Mouse (Mus musculus) ES-Bruce4 (cell line): Measurements from ENCODE around the gene Nos1ap. TPM values are rescaled to one million over a fixed set of nuclear protein-coding genes. Genes with fewer than 3 reads are reported as not detected.

ENCODE experiments used
- H3K27ac ChIP-seq: 2 replicates; pipeline ENCODE4 v1.5.1; 2012; ENCODE audit warnings: low read length, inconsistent platforms; ENCODE audit not compliant: insufficient read depth
- H3K27me3 ChIP-seq: 2 replicates; pipeline ENCODE4 v1.6.1; 2012; ENCODE audit warnings: mild to moderate bottlenecking, low read length, inconsistent platforms; ENCODE audit not compliant: control insufficient read depth, poor library complexity, insufficient read depth, severe bottlenecking
- H3K36me3 ChIP-seq: 2 replicates; pipeline ENCODE4 v1.6.1; 2012; ENCODE audit warnings: inconsistent platforms, mild to moderate bottlenecking, low read length, moderate library complexity; ENCODE audit not compliant: control insufficient read depth, poor library complexity, insufficient read depth, severe bottlenecking
- H3K4me1 ChIP-seq: one replicate; pipeline ENCODE4 v1.8.1; 2011; ENCODE audit warnings: low read length; ENCODE audit not compliant: control insufficient read depth, insufficient read depth
- H3K4me3 ChIP-seq: 2 replicates; pipeline ENCODE4 v1.5.1; 2011; ENCODE audit warnings: low read depth, mild to moderate bottlenecking, low read length
- H3K9ac ChIP-seq: 2 replicates; pipeline ENCODE4 v1.6.1; 2012; ENCODE audit warnings: low read depth, mild to moderate bottlenecking, inconsistent platforms; ENCODE audit not compliant: poor library complexity, severe bottlenecking
- H3K9me3 ChIP-seq: replicated peaks from 2 replicates; pipeline ENCODE4 v1.6.1; 2012; ENCODE audit warnings: mild to moderate bottlenecking, low read length, inconsistent platforms; ENCODE audit not compliant: control insufficient read depth, poor library complexity, insufficient read depth, severe bottlenecking
- CTCF ChIP-seq: IDR thresholded peaks from one replicate; pipeline ENCODE4 v1.8.1; 2011; ENCODE audit warnings: low read depth, low read length
- EP300 ChIP-seq: IDR thresholded peaks from 2 replicates; pipeline ENCODE4 v1.6.1; 2011; ENCODE audit warnings: low read depth, low read length; ENCODE audit not compliant: insufficient read depth
- POLR2A ChIP-seq: IDR thresholded peaks from one replicate; pipeline ENCODE4 v1.8.1; 2011; ENCODE audit warnings: low read length; ENCODE audit not compliant: insufficient read depth
- polyA plus RNA-seq: library from polyadenylated mRNA; stranded (reverse); fragments of >200 nt; gene quantifications from 2 replicates; pipeline ENCODE4 v1.2.4, GENCODE M21; 2011; ENCODE audit warnings: low read depth; ENCODE audit not compliant: missing spikeins, insufficient read depth, insufficient read length

The Nos1ap gene
- polyA plus RNA-seq, 1 experiment: 4.6 TPM

- Histone ChIP-seq H3K9me3 (no peaks in the 10 kb centered on the region), H3K4me3 (no peak overlapping the region), H3K36me3 (no peaks in the 10 kb centered on the region), H3K27ac (no peak overlapping the region), H3K4me1 (peaks cover 2% of the 10 kb centered on the region), H3K27me3 (no peaks in the 10 kb centered on the region), H3K9ac (no peak overlapping the region)
- TF ChIP-seq CTCF (no peak), EP300 (no peak), POLR2A (no peak)
Measured at GRCm38 (mm10) chr1:170479458-170479798, 110.2 kb downstream of the Nos1ap start.

DNA sequence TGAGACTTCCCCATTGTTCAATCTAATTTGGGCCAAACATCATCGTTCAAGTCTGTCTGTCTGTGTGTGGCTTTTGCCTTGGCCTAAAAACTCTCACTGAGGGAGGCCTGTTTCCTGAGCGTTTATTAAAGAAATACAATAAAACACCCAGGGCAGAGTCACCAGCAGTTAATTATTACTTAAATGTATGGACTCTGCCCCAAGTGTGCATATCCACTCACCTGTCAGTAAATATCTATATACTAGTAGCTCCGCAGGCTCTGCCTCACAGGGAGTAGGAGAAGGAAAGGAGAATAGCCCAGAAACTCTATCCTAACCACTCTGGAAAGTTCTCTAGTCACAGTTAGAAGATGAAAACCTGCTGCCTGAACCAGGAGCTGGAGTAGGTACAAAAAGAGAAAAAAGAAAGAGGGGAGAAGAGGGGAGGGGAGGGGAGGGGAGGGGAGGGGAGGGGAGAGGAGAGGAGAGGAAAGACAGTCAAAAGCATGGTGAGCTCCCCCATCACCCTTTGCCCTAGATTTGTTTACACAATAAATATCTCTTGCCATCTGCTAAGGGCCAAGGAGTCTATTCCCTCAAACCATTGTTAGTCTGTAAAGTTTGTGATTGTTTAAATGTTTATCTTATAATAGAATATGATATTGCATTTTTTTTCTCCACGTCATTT is 110.7 kb downstream of the Nos1ap start:
- Histone ChIP-seq H3K4me3 (no peak overlapping the region), H3K9me3 (no peaks in the 10 kb centered on the region), H3K36me3 (no peaks in the 10 kb centered on the region), H3K4me1 (peaks cover 2% of the 10 kb centered on the region), H3K27ac (no peak overlapping the region), H3K27me3 (no peaks in the 10 kb centered on the region), H3K9ac (no peak overlapping the region)
- no peak for TF ChIP-seq POLR2A
- TF ChIP-seq EP300: no peak
- no peak for TF ChIP-seq CTCF

DNA sequence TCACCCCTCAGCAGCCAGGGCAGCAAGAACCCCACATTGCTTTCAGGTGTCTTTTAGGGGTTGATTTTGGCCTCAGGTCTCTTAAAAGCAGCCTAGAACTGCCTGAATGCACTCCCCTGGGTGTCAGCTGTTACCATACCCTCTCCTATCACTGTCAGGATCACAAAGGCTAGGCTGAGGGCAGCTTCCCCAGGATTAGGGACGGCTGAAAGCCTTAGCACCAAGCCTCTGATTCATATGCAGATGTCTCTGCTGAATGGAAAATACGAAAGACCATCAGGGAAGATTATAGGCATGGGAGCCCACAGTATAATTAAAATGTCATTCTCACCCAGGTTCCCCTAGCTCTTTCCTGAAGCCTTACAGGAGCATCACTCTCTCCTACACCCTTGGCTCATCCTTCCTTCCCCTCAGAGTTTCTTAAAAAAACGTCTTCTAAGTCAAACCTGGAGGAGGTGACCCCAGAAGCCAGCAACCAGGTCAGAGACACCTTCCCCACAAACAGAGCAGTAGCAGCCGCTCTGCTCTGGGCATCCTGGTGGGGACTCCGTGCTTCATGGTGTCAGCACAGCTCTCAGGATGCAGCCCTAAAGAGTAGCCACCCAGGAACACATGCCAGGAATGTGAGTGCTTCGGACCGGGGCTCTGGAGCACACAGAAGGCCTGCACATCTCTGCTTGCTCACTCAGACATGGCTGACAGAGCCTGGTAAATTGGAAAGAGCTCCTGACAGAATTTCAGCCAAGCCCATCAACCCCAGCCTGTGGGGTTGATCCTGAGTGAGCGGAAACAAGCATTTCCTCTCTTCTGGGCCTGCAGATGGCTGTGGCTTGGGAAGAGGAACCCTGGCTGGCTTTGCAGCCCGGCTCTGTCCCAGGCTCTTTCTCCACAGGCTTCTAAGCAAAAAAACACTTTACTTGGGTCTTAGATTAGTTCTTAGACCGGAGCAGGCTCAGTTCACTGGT is 111.7 kb downstream of the Nos1ap start:
- H3K36me3 ChIP-seq: no peaks in the 10 kb centered on the region
- no peaks in the 10 kb centered on the region for H3K27me3 ChIP-seq
- H3K9me3 ChIP-seq: no peaks in the 10 kb centered on the region
- no peak overlapping the region for H3K9ac ChIP-seq
- TF ChIP-seq CTCF (no peak), POLR2A (no peak), EP300 (no peak)
- H3K27ac ChIP-seq: no peak overlapping the region
- H3K4me1 ChIP-seq: peaks cover 2% of the 10 kb centered on the region
- H3K4me3 ChIP-seq: no peak overlapping the region

DNA sequence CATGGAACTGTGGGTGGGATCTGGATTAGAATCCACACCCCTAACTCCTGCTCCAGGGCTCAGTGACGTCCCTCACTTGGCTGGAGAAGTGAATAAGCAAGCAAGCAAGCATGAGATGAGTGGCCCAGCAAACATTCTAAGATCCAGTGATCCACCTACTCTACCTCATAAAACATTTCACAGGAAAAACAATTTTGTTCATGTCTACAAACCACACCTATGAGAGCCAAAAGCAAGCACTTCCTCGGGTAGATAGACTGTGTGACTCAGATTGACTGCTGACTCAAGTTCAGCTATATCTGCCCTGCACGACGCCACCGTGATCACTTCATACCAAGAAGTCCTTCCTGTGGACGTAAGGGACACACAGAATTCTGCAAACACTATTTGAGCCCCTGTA is 116.2 kb downstream of the Nos1ap start:
- no peak for TF ChIP-seq EP300
- Histone ChIP-seq H3K4me1 (peaks cover 2% of the 10 kb centered on the region), H3K36me3 (no peaks in the 10 kb centered on the region), H3K27ac (no peak overlapping the region), H3K4me3 (no peak overlapping the region), H3K9ac (no peak overlapping the region), H3K27me3 (no peaks in the 10 kb centered on the region), H3K9me3 (no peaks in the 10 kb centered on the region)

DNA sequence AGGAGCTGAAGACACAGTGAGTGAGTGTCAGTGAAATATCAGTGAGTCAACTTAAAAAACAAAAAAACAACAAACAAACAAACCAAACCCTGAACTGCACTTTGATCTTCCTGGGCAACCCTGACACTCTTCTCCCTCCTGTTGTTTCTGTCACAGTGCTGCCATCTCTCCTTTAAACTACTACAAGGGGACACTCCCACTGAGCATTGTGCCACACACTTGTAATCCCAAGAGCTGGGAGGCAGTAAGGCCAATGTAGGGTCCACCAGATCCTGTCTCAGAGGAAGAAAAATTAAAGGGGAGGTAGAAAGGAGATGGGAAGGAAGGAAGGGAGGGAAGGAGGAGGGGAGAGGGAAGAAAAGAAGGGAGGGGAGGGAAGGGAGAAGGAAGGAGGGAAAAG is 116.8 kb downstream of the Nos1ap start:
- Histone ChIP-seq H3K4me1 (peaks cover 2% of the 10 kb centered on the region), H3K9me3 (no peaks in the 10 kb centered on the region), H3K27me3 (no peaks in the 10 kb centered on the region), H3K36me3 (no peaks in the 10 kb centered on the region), H3K4me3 (no peak overlapping the region), H3K27ac (no peak overlapping the region), H3K9ac (no peak overlapping the region)
- TF ChIP-seq EP300 (no peak), CTCF (no peak), POLR2A (no peak)
